Mouse (Mus musculus): Measurements from ENCODE around the gene Mau2. TPM values are rescaled to one million over a fixed set of nuclear protein-coding genes. Genes with fewer than 3 reads are reported as not detected.

Gene Mau2
- polyA plus RNA-seq, 1 experiment from 2014 or later: 34.9 TPM

DNA sequence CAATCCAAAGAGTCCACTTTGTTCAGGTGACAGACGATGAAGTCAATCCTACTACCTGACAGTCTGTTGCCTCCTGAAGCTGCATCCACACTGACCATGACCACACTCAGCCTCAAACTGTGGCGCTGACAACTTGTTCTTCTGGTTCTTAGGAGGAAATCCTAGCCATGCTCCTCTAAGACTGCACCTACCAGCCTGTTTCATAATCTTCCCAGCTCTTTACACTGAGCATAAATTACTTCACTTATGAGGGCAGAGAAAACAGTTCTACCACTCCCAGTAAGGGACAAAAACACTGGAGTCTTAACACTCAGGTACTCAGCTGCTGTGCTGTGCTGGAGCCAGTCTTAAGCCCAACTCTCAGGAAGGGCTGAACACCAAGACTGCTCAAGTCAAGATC lies 71.7 kb downstream of the Mau2 start:
- peak overlapping the region; percentile 95; the same call in 1 of the 2 replicates for H3K9ac ChIP-seq
- no peaks in the 10 kb centered on the region for H3K27me3 ChIP-seq (replicated peaks)
- WGBS: 54% methylated on average over 2 of the region's 2 CpGs
- no peaks in the 10 kb centered on the region for H3K36me3 ChIP-seq
- H3K9me3 ChIP-seq: no peaks in the 10 kb centered on the region
- peak overlapping the region; percentile 36; the same call in 1 of the 2 replicates for H3K27ac ChIP-seq (replicated peaks)
- peak overlapping the region; percentile 90 for H3K4me2 ChIP-seq
- peaks cover 70% of the 10 kb centered on the region for H3K4me1 ChIP-seq
- no peak for ATAC-seq (ENCODE audit: extremely low read depth, insufficient number of reproducible peaks, low FRiP score, low TSS enrichment)
- H3K4me3 ChIP-seq: 0 out of 2 replicates have a peak overlapping the region, but pooled peaks have one; percentile 10

GRCm38 (mm10) chr8:69967291-69967933 lies 75.1 kb downstream of the Mau2 start:
- ATAC-seq (ENCODE audit: extremely low read depth, insufficient number of reproducible peaks, low FRiP score, low TSS enrichment): no peak
- WGBS: 53% methylated on average over 4 of the region's 4 CpGs

More at GRCm38 (mm10) chr8:69967291-69967933, 75.1 kb downstream of the Mau2 start:
- peaks cover 63% of the 10 kb centered on the region for H3K4me1 ChIP-seq
- H3K4me3 ChIP-seq: no peak overlapping the region
- H3K36me3 ChIP-seq: peaks cover 9% of the 10 kb centered on the region
- no peaks in the 10 kb centered on the region for H3K27me3 ChIP-seq (replicated peaks)
- no peak overlapping the region for H3K9ac ChIP-seq
- no peak overlapping the region for H3K27ac ChIP-seq (replicated peaks)
- no peaks in the 10 kb centered on the region for H3K9me3 ChIP-seq
- no peak overlapping the region for H3K4me2 ChIP-seq

Other genes with a start within 250 kb of the Mau2 start
- 6.9 and 7.6 TPM in 2 replicates for gene Gmip, start 234.1 kb downstream of the Mau2 start, polyA plus RNA-seq (2015; fragmentation: Nextera tagmentation; extraction: Ambion mirVana)
- gene Lpar2, start 220.3 kb downstream of the Mau2 start, polyA plus RNA-seq (2015; fragmentation: Nextera tagmentation; extraction: Ambion mirVana): 0.32 and 0.34 TPM in 2 replicates
- gene Pbx4, start 210.2 kb downstream of the Mau2 start, polyA plus RNA-seq (2015; fragmentation: Nextera tagmentation; extraction: Ambion mirVana): 2.4 and 3.9 TPM in 2 replicates
- 0.55 and 0.56 TPM in 2 replicates for gene Cilp2, start 155.0 kb downstream of the Mau2 start, polyA plus RNA-seq (2015; fragmentation: Nextera tagmentation; extraction: Ambion mirVana)
- gene Tssk6, start 140.6 kb downstream of the Mau2 start, polyA plus RNA-seq (2015; fragmentation: Nextera tagmentation; extraction: Ambion mirVana): 1.9 and 2.2 TPM in 2 replicates
- 304 and 343 TPM in 2 replicates for gene Ndufa13, start 140.2 kb downstream of the Mau2 start, polyA plus RNA-seq (2015; fragmentation: Nextera tagmentation; extraction: Ambion mirVana)
- 8.1 and 8.2 TPM in 2 replicates for gene Yjefn3, start 140.0 kb downstream of the Mau2 start, polyA plus RNA-seq (2015; fragmentation: Nextera tagmentation; extraction: Ambion mirVana)
- gene Gatad2a, start 46.4 kb downstream of the Mau2 start, polyA plus RNA-seq (2015; fragmentation: Nextera tagmentation; extraction: Ambion mirVana): 27.3 and 29.9 TPM in 2 replicates
- gene Sugp1, start 79 bp upstream of the Mau2 start, polyA plus RNA-seq (2015; fragmentation: Nextera tagmentation; extraction: Ambion mirVana): 31.1 and 32.6 TPM in 2 replicates
- gene Tm6sf2, start 30.2 kb upstream of the Mau2 start, polyA plus RNA-seq (2015; fragmentation: Nextera tagmentation; extraction: Ambion mirVana): 1.1 and 1.6 TPM in 2 replicates
- 0.12 and 0.23 TPM in 2 replicates for gene Hapln4, start 40.7 kb upstream of the Mau2 start, polyA plus RNA-seq (2015; fragmentation: Nextera tagmentation; extraction: Ambion mirVana)
- gene Ncan, start 78.1 kb upstream of the Mau2 start, polyA plus RNA-seq (2015; fragmentation: Nextera tagmentation; extraction: Ambion mirVana): 0.17 and 0.36 TPM in 2 replicates
- gene Nr2c2ap, start 88.6 kb upstream of the Mau2 start, polyA plus RNA-seq (2015; fragmentation: Nextera tagmentation; extraction: Ambion mirVana): 30.5 and 34.3 TPM in 2 replicates
- 15.1 and 17.0 TPM in 2 replicates for gene Rfxank, start 96.4 kb upstream of the Mau2 start, polyA plus RNA-seq (2015; fragmentation: Nextera tagmentation; extraction: Ambion mirVana)
- gene Borcs8, start 96.8 kb upstream of the Mau2 start, polyA plus RNA-seq (2015; fragmentation: Nextera tagmentation; extraction: Ambion mirVana): 36.1 and 40.0 TPM in 2 replicates
- gene Mef2b, start 97.0 kb upstream of the Mau2 start, polyA plus RNA-seq (2015; fragmentation: Nextera tagmentation; extraction: Ambion mirVana): 0.15 and 0.40 TPM in 2 replicates
- gene Tmem161a, start 129.6 kb upstream of the Mau2 start, polyA plus RNA-seq (2015; fragmentation: Nextera tagmentation; extraction: Ambion mirVana): 91.8 and 104 TPM in 2 replicates
- 8.0 and 8.3 TPM in 2 replicates for gene Slc25a42, start 169.6 kb upstream of the Mau2 start, polyA plus RNA-seq (2015; fragmentation: Nextera tagmentation; extraction: Ambion mirVana)
- gene Sugp2, start 191.5 kb upstream of the Mau2 start, polyA plus RNA-seq (2015; fragmentation: Nextera tagmentation; extraction: Ambion mirVana): 23.2 and 24.3 TPM in 2 replicates
- 20.6 and 20.7 TPM in 2 replicates for gene Armc6, start 191.7 kb upstream of the Mau2 start, polyA plus RNA-seq (2015; fragmentation: Nextera tagmentation; extraction: Ambion mirVana)
- gene Homer3, start 240.1 kb upstream of the Mau2 start, polyA plus RNA-seq (2015; fragmentation: Nextera tagmentation; extraction: Ambion mirVana): 34.1 and 37.2 TPM in 2 replicates